Mouse (Mus musculus): Measurements from ENCODE around the gene Fstl4. TPM values are rescaled to one million over a fixed set of nuclear protein-coding genes. Genes with fewer than 3 reads are reported as not detected.

Fstl4 gene
- total RNA-seq, 1 experiment: 0.09 TPM

DNA sequence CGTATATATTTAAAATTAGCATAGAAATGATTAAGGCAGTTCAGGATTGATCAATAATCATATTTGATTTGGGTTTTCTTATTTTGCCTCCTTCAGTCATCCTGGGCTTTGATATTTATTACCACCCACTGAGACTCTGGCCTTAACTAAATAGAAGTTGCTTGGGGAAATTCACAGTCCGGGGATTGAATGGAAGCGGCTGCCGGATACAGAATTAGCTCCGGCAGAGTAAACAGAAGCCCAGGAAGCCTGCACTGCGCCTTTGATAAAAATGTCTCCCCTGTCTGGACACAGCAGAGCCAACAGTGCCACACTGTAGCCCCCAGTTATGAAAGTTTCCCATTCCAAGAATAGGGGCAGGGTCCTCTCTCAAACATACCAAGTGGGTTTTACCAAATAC, 282.4 kb downstream of the Fstl4 start:
- Histone ChIP-seq H3K27ac (ENCODE audit: insufficient read depth, low read depth, low read length, poor library complexity, severe bottlenecking) (no peak overlapping the region), H3K9ac (ENCODE audit: insufficient read depth, low read depth, low read length, poor library complexity, severe bottlenecking) (no peak overlapping the region)
- in situ Hi-C loops (cut with MboI; ENCODE audit: low sequenced_read_pairs in 2 of 2, unreplicated experiment in 2 of 2): no loop called here

DNA sequence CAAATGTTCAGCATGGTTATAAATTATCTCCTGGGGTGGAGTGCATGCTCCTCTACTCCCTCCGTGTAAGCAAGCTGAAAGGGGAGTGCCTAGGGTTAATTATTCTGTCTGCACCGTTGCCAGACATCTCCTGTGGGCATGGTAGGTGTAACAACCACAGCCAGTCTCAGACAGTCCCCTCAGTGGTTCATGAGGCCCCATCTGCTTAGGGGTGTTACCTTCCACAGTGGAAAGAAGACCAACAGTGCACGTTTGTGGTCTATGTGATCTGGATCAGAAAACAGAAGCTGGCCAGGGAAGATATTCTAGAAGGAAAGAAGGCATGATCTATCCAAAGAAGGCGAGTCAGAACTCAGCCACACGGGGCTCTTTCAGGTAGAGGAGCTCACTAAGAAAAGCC, 289.7 kb downstream of the Fstl4 start:
- in situ Hi-C loops (cut with MboI; ENCODE audit: low sequenced_read_pairs in 2 of 2, unreplicated experiment in 2 of 2): no loop called here
- no peak overlapping the region for H3K27ac ChIP-seq (ENCODE audit: insufficient read depth, low read depth, low read length, poor library complexity, severe bottlenecking)
- H3K36me3 ChIP-seq (ENCODE audit: control insufficient read depth, insufficient read depth, low read length, poor library complexity, severe bottlenecking): no peaks in the 10 kb centered on the region
- H3K4me3 ChIP-seq (ENCODE audit: insufficient read depth in 1 of 2, low read depth in 1 of 2, low read length in 2 of 2, poor library complexity in 1 of 2, severe bottlenecking in 1 of 2): no peak overlapping the region
- DNase-seq (ENCODE audit: low read depth, low spot score): no peak
- no peaks in the 10 kb centered on the region for H3K9me3 ChIP-seq (ENCODE audit: control insufficient read depth, insufficient read depth, low read depth, low read length)
- TF ChIP-seq ZNF384 (IDR thresholded peaks at IDR 0.05; ENCODE audit: low read depth, low read length) (no peak), CHD2 (IDR thresholded peaks at IDR 0.05; ENCODE audit: low read depth, low read length) (no peak), MAFK (IDR thresholded peaks at IDR 0.05; ENCODE audit: insufficient read depth, low read depth, low read length) (no peak), ZC3H11A (IDR thresholded peaks at IDR 0.05; ENCODE audit: borderline replicate concordance, low read depth, low read length) (no peak), HCFC1 (IDR thresholded peaks at IDR 0.05; ENCODE audit: borderline replicate concordance, insufficient read depth, low read length) (no peak)
- H3K9ac ChIP-seq (ENCODE audit: insufficient read depth, low read depth, low read length, poor library complexity, severe bottlenecking): no peak overlapping the region
- H3K4me1 ChIP-seq (ENCODE audit: control insufficient read depth in 2 of 2, insufficient read depth in 2 of 2, low read length in 2 of 2, poor library complexity in 1 of 2): no peaks in the 10 kb centered on the region

More for the DNA sequence above, 282.4 kb downstream of the Fstl4 start:
- TF ChIP-seq ZNF384 (IDR thresholded peaks at IDR 0.05; ENCODE audit: low read depth, low read length): no peak
- TF ChIP-seq ZC3H11A (IDR thresholded peaks at IDR 0.05; ENCODE audit: borderline replicate concordance, low read depth, low read length): no peak
- TF ChIP-seq CHD2 (IDR thresholded peaks at IDR 0.05; ENCODE audit: low read depth, low read length): no peak
- TF ChIP-seq MAFK (IDR thresholded peaks at IDR 0.05; ENCODE audit: insufficient read depth, low read depth, low read length): no peak
- TF ChIP-seq HCFC1 (IDR thresholded peaks at IDR 0.05; ENCODE audit: borderline replicate concordance, insufficient read depth, low read length): no peak
- no peaks in the 10 kb centered on the region for H3K4me1 ChIP-seq (ENCODE audit: control insufficient read depth in 2 of 2, insufficient read depth in 2 of 2, low read length in 2 of 2, poor library complexity in 1 of 2)
- DNase-seq (ENCODE audit: low read depth, low spot score): no peak
- no peak overlapping the region for H3K4me3 ChIP-seq (ENCODE audit: insufficient read depth in 1 of 2, low read depth in 1 of 2, low read length in 2 of 2, poor library complexity in 1 of 2, severe bottlenecking in 1 of 2)
- no peaks in the 10 kb centered on the region for H3K36me3 ChIP-seq (ENCODE audit: control insufficient read depth, insufficient read depth, low read length, poor library complexity, severe bottlenecking)
- no peaks in the 10 kb centered on the region for H3K9me3 ChIP-seq (ENCODE audit: control insufficient read depth, insufficient read depth, low read depth, low read length)

DNA sequence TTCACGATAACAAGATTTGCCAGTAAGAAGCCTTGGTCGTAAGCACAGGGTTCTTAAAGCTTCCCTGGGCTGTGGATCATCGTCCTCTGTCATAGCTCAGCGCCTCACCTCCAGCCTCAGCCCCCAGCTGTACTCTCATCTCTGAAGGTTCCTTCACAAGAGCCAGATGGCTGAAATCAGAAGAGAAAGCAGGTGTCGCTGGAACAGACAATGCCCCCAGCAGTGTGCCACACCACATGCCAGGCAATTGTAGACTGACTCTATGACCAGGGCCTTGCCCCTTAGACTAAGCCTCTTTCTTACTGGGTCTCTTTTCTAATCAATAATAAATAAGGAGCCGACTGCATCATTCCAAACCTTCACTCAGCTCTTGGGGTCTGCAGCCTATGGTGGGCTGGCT, 291.5 kb downstream of the Fstl4 start:
- TF ChIP-seq HCFC1 (IDR thresholded peaks at IDR 0.05; ENCODE audit: borderline replicate concordance, insufficient read depth, low read length): no peak
- no peak for TF ChIP-seq CHD2 (IDR thresholded peaks at IDR 0.05; ENCODE audit: low read depth, low read length)
- TF ChIP-seq ZNF384 (IDR thresholded peaks at IDR 0.05; ENCODE audit: low read depth, low read length): no peak
- TF ChIP-seq MAFK (IDR thresholded peaks at IDR 0.05; ENCODE audit: insufficient read depth, low read depth, low read length): no peak
- no peak for TF ChIP-seq ZC3H11A (IDR thresholded peaks at IDR 0.05; ENCODE audit: borderline replicate concordance, low read depth, low read length)
- H3K27ac ChIP-seq (ENCODE audit: insufficient read depth, low read depth, low read length, poor library complexity, severe bottlenecking): no peak overlapping the region
- no peak overlapping the region for H3K4me3 ChIP-seq (ENCODE audit: insufficient read depth in 1 of 2, low read depth in 1 of 2, low read length in 2 of 2, poor library complexity in 1 of 2, severe bottlenecking in 1 of 2)
- H3K36me3 ChIP-seq (ENCODE audit: control insufficient read depth, insufficient read depth, low read length, poor library complexity, severe bottlenecking): no peaks in the 10 kb centered on the region
- no peaks in the 10 kb centered on the region for H3K4me1 ChIP-seq (ENCODE audit: control insufficient read depth in 2 of 2, insufficient read depth in 2 of 2, low read length in 2 of 2, poor library complexity in 1 of 2)
- H3K9ac ChIP-seq (ENCODE audit: insufficient read depth, low read depth, low read length, poor library complexity, severe bottlenecking): no peak overlapping the region
- no peak for DNase-seq (ENCODE audit: low read depth, low spot score)
- no peaks in the 10 kb centered on the region for H3K9me3 ChIP-seq (ENCODE audit: control insufficient read depth, insufficient read depth, low read depth, low read length)
- in situ Hi-C loops (cut with MboI; ENCODE audit: low sequenced_read_pairs in 2 of 2, unreplicated experiment in 2 of 2): no loop called here

DNA sequence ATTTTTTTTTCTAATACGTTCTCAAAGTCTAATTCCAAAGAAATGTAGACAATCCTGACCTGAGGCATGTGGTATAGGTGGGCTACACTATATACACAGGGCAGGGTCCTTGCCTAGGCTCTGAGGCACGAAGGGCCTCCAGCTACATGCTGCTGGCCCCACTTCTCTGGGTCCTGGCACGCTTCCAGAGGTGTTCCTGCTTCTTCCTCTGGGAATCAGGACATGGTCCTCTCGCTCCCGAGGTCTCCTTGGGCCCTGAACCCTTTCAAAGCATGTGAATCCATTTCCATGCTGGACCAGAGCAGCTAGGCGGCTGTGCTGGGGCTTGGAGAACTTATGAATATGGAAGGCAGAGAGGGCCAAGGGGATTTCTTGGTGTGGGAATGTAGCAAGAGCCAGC, 292.3 kb downstream of the Fstl4 start:
- Histone ChIP-seq H3K4me1 (ENCODE audit: control insufficient read depth in 2 of 2, insufficient read depth in 2 of 2, low read length in 2 of 2, poor library complexity in 1 of 2) (no peaks in the 10 kb centered on the region), H3K9ac (ENCODE audit: insufficient read depth, low read depth, low read length, poor library complexity, severe bottlenecking) (no peak overlapping the region), H3K27ac (ENCODE audit: insufficient read depth, low read depth, low read length, poor library complexity, severe bottlenecking) (no peak overlapping the region), H3K36me3 (ENCODE audit: control insufficient read depth, insufficient read depth, low read length, poor library complexity, severe bottlenecking) (no peaks in the 10 kb centered on the region), H3K4me3 (ENCODE audit: insufficient read depth in 1 of 2, low read depth in 1 of 2, low read length in 2 of 2, poor library complexity in 1 of 2, severe bottlenecking in 1 of 2) (no peak overlapping the region), H3K9me3 (ENCODE audit: control insufficient read depth, insufficient read depth, low read depth, low read length) (no peaks in the 10 kb centered on the region)
- TF ChIP-seq HCFC1 (IDR thresholded peaks at IDR 0.05; ENCODE audit: borderline replicate concordance, insufficient read depth, low read length): no peak
- TF ChIP-seq CHD2 (IDR thresholded peaks at IDR 0.05; ENCODE audit: low read depth, low read length): no peak
- TF ChIP-seq ZNF384 (IDR thresholded peaks at IDR 0.05; ENCODE audit: low read depth, low read length): no peak
- TF ChIP-seq ZC3H11A (IDR thresholded peaks at IDR 0.05; ENCODE audit: borderline replicate concordance, low read depth, low read length): no peak
- no peak for TF ChIP-seq MAFK (IDR thresholded peaks at IDR 0.05; ENCODE audit: insufficient read depth, low read depth, low read length)
- no peak for DNase-seq (ENCODE audit: low read depth, low spot score)
- in situ Hi-C loops (cut with MboI; ENCODE audit: low sequenced_read_pairs in 2 of 2, unreplicated experiment in 2 of 2): no loop called here

All from ES-E14 (cell line).